Mouse (Mus musculus): Measurements from ENCODE around the gene Abhd6. TPM values are rescaled to one million over a fixed set of nuclear protein-coding genes. Genes with fewer than 3 reads are reported as not detected.

Gene Abhd6
- polyA plus RNA-seq, 1 experiment from 2014 or later: 31.6 TPM

- Histone ChIP-seq H3K4me1 (ENCODE audit: control insufficient read depth, insufficient read depth, low read length) (no peaks in the 10 kb centered on the region), H3K9me3 (ENCODE audit: control insufficient read depth, low read length) (no peaks in the 10 kb centered on the region), H3K4me3 (replicated peaks; ENCODE audit: low read depth, low read length) (no peak overlapping the region), H3K27ac (replicated peaks; ENCODE audit: low read depth, low read length) (no peak overlapping the region), H3K36me3 (ENCODE audit: control insufficient read depth, insufficient read depth, low read length) (0 out of 2 replicates have a peak, but pooled peaks cover 10% of the 10 kb centered on the region), H3K27me3 (ENCODE audit: control insufficient read depth, insufficient read depth, low read length) (no peaks in the 10 kb centered on the region), H3K4me2 (ENCODE audit: low read length) (no peak overlapping the region), H3K9ac (replicated peaks; ENCODE audit: low read length) (no peak overlapping the region)
- DNase-seq (no peak), ATAC-seq (ENCODE audit: low FRiP score, low TSS enrichment) (no peak)
- 81% methylated on average over 7 of the region's 7 CpGs for WGBS
These were observed 36.2 kb downstream of the Abhd6 start for GRCm38 (mm10) chr14:8038791-8039448.

GRCm38 (mm10) chr14:8040179-8040578, 37.5 kb downstream of the Abhd6 start:
- no peak overlapping the region for H3K9ac ChIP-seq (replicated peaks; ENCODE audit: low read length)
- H3K4me1 ChIP-seq (ENCODE audit: control insufficient read depth, insufficient read depth, low read length): no peaks in the 10 kb centered on the region
- H3K36me3 ChIP-seq (ENCODE audit: control insufficient read depth, insufficient read depth, low read length): 0 out of 2 replicates have a peak, but pooled peaks cover 10% of the 10 kb centered on the region
- no peak overlapping the region for H3K27ac ChIP-seq (replicated peaks; ENCODE audit: low read depth, low read length)
- no peaks in the 10 kb centered on the region for H3K9me3 ChIP-seq (ENCODE audit: control insufficient read depth, low read length)
- H3K27me3 ChIP-seq (ENCODE audit: control insufficient read depth, insufficient read depth, low read length): no peaks in the 10 kb centered on the region
- no peak for DNase-seq
- 88% methylated on average over 3 of the region's 3 CpGs for WGBS
- H3K4me3 ChIP-seq (replicated peaks; ENCODE audit: low read depth, low read length): no peak overlapping the region
- no peak for ATAC-seq (ENCODE audit: low FRiP score, low TSS enrichment)
- no peak overlapping the region for H3K4me2 ChIP-seq (ENCODE audit: low read length)

GRCm38 (mm10) chr14:8040911-8041678, 38.4 kb downstream of the Abhd6 start:
- 88% methylated on average over 12 of the region's 12 CpGs for WGBS
- Histone ChIP-seq H3K27ac (replicated peaks; ENCODE audit: low read depth, low read length) (no peak overlapping the region), H3K4me3 (replicated peaks; ENCODE audit: low read depth, low read length) (no peak overlapping the region), H3K4me2 (ENCODE audit: low read length) (no peak overlapping the region), H3K9me3 (ENCODE audit: control insufficient read depth, low read length) (no peaks in the 10 kb centered on the region), H3K27me3 (ENCODE audit: control insufficient read depth, insufficient read depth, low read length) (no peaks in the 10 kb centered on the region), H3K9ac (replicated peaks; ENCODE audit: low read length) (no peak overlapping the region), H3K36me3 (ENCODE audit: control insufficient read depth, insufficient read depth, low read length) (0 out of 2 replicates have a peak, but pooled peaks cover 10% of the 10 kb centered on the region), H3K4me1 (ENCODE audit: control insufficient read depth, insufficient read depth, low read length) (no peaks in the 10 kb centered on the region)
- ATAC-seq (ENCODE audit: low FRiP score, low TSS enrichment) (no peak), DNase-seq (no peak)

GRCm38 (mm10) chr14:8042120-8042519, 39.4 kb downstream of the Abhd6 start:
- H3K4me3 ChIP-seq (replicated peaks; ENCODE audit: low read depth, low read length): no peak overlapping the region
- H3K4me2 ChIP-seq (ENCODE audit: low read length): no peak overlapping the region
- H3K27me3 ChIP-seq (ENCODE audit: control insufficient read depth, insufficient read depth, low read length): no peaks in the 10 kb centered on the region

GRCm38 (mm10) chr14:8042577-8042976, 39.9 kb downstream of the Abhd6 start:
- Histone ChIP-seq H3K9ac (replicated peaks; ENCODE audit: low read length) (no peak overlapping the region), H3K4me1 (ENCODE audit: control insufficient read depth, insufficient read depth, low read length) (no peaks in the 10 kb centered on the region), H3K27ac (replicated peaks; ENCODE audit: low read depth, low read length) (no peak overlapping the region), H3K9me3 (ENCODE audit: control insufficient read depth, low read length) (no peaks in the 10 kb centered on the region), H3K4me2 (ENCODE audit: low read length) (no peak overlapping the region), H3K36me3 (ENCODE audit: control insufficient read depth, insufficient read depth, low read length) (peaks cover 21% of the 10 kb centered on the region), H3K4me3 (replicated peaks; ENCODE audit: low read depth, low read length) (no peak overlapping the region), H3K27me3 (ENCODE audit: control insufficient read depth, insufficient read depth, low read length) (no peaks in the 10 kb centered on the region)
- ATAC-seq (ENCODE audit: low FRiP score, low TSS enrichment) (no peak), DNase-seq (no peak)
- 94% methylated on average over 9 of the region's 9 CpGs for WGBS

More at GRCm38 (mm10) chr14:8042120-8042519, 39.4 kb downstream of the Abhd6 start:
- no peak for ATAC-seq (ENCODE audit: low FRiP score, low TSS enrichment)
- Histone ChIP-seq H3K9ac (replicated peaks; ENCODE audit: low read length) (no peak overlapping the region), H3K36me3 (ENCODE audit: control insufficient read depth, insufficient read depth, low read length) (peaks cover 16% of the 10 kb centered on the region), H3K4me1 (ENCODE audit: control insufficient read depth, insufficient read depth, low read length) (no peaks in the 10 kb centered on the region), H3K9me3 (ENCODE audit: control insufficient read depth, low read length) (no peaks in the 10 kb centered on the region), H3K27ac (replicated peaks; ENCODE audit: low read depth, low read length) (no peak overlapping the region)
- 90% methylated on average over 2 of the region's 2 CpGs for WGBS
- DNase-seq: no peak

GRCm38 (mm10) chr14:8044330-8044729, 41.6 kb downstream of the Abhd6 start:
- H3K4me1 ChIP-seq (ENCODE audit: control insufficient read depth, insufficient read depth, low read length): no peaks in the 10 kb centered on the region
- no peak overlapping the region for H3K4me2 ChIP-seq (ENCODE audit: low read length)
- H3K36me3 ChIP-seq (ENCODE audit: control insufficient read depth, insufficient read depth, low read length): peaks cover 30% of the 10 kb centered on the region
- ATAC-seq (ENCODE audit: low FRiP score, low TSS enrichment) (no peak), DNase-seq (peak; percentile 71)
- no peak overlapping the region for H3K9ac ChIP-seq (replicated peaks; ENCODE audit: low read length)
- H3K27ac ChIP-seq (replicated peaks; ENCODE audit: low read depth, low read length): no peak overlapping the region
- no peaks in the 10 kb centered on the region for H3K9me3 ChIP-seq (ENCODE audit: control insufficient read depth, low read length)
- H3K4me3 ChIP-seq (replicated peaks; ENCODE audit: low read depth, low read length): no peak overlapping the region
- H3K27me3 ChIP-seq (ENCODE audit: control insufficient read depth, insufficient read depth, low read length): no peaks in the 10 kb centered on the region
- 67% methylated on average over 8 of the region's 8 CpGs for WGBS

- WGBS: 89% methylated on average over 6 of the region's 6 CpGs
- H3K27me3 ChIP-seq (ENCODE audit: control insufficient read depth, insufficient read depth, low read length): no peaks in the 10 kb centered on the region
- no peak overlapping the region for H3K9ac ChIP-seq (replicated peaks; ENCODE audit: low read length)
- ATAC-seq (ENCODE audit: low FRiP score, low TSS enrichment) (no peak), DNase-seq (no peak)
- no peaks in the 10 kb centered on the region for H3K9me3 ChIP-seq (ENCODE audit: control insufficient read depth, low read length)
- H3K4me2 ChIP-seq (ENCODE audit: low read length): no peak overlapping the region
- no peaks in the 10 kb centered on the region for H3K4me1 ChIP-seq (ENCODE audit: control insufficient read depth, insufficient read depth, low read length)
- no peak overlapping the region for H3K27ac ChIP-seq (replicated peaks; ENCODE audit: low read depth, low read length)
- no peak overlapping the region for H3K4me3 ChIP-seq (replicated peaks; ENCODE audit: low read depth, low read length)
- H3K36me3 ChIP-seq (ENCODE audit: control insufficient read depth, insufficient read depth, low read length): peaks cover 34% of the 10 kb centered on the region
These were observed 42.1 kb downstream of the Abhd6 start for GRCm38 (mm10) chr14:8044786-8045185.

- H3K4me1 ChIP-seq (ENCODE audit: control insufficient read depth, insufficient read depth, low read length): no peaks in the 10 kb centered on the region
- H3K4me3 ChIP-seq (replicated peaks; ENCODE audit: low read depth, low read length): no peak overlapping the region
- DNase-seq (no peak), ATAC-seq (ENCODE audit: low FRiP score, low TSS enrichment) (no peak)
- H3K9me3 ChIP-seq (ENCODE audit: control insufficient read depth, low read length): no peaks in the 10 kb centered on the region
- H3K27me3 ChIP-seq (ENCODE audit: control insufficient read depth, insufficient read depth, low read length): no peaks in the 10 kb centered on the region
- H3K36me3 ChIP-seq (ENCODE audit: control insufficient read depth, insufficient read depth, low read length): peaks cover 39% of the 10 kb centered on the region
- H3K9ac ChIP-seq (replicated peaks; ENCODE audit: low read length): no peak overlapping the region
- H3K27ac ChIP-seq (replicated peaks; ENCODE audit: low read depth, low read length): no peak overlapping the region
- WGBS: 92% methylated on average over 11 of the region's 11 CpGs
- H3K4me2 ChIP-seq (ENCODE audit: low read length): no peak overlapping the region
These were observed 42.6 kb downstream of the Abhd6 start for GRCm38 (mm10) chr14:8045187-8045846.
